Mouse (Mus musculus): Measurements from ENCODE around the gene Srrm1. TPM values are rescaled to one million over a fixed set of nuclear protein-coding genes. Genes with fewer than 3 reads are reported as not detected.

Srrm1 gene
- polyA plus RNA-seq, 2 experiments, result 176 to 197 TPM

DNA sequence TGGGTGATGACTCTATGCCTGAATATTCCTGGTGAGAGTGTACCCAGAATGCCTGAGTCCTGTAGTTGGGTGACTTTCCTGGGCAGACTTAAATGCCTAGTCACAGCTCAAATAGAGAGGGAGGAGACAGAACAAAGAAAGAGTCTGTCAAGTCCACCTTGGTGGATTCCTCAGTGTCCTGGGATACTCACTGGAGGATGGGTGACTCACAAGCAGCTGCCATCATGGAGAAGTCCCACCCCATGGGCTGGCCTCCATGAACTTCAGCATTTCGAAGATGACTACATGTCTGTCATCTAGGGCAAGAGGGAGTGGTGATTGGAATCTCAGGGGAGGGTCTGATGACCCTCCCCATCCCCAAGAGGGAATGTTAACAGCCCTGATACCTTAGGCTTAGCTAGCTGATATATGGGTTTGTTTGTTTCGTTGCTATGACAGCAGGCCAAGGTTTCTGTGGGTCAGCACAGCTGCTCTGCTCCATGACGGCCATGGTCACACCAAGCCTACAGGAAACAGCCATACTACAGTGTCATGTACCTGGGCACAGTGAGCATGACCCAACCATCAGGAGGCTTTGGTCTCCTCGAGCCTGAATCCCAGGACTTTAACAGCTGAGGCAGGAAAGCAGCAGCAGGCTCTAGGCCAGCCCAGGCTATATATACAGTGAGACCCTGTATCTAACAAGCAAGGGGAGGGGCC, 76.3 kb downstream of the Srrm1 start:
- H3K9me3 ChIP-seq (ENCODE audit: control insufficient read depth, low read length), result no peaks in the 10 kb centered on the region
- ATAC-seq (ENCODE audit: low FRiP score, low read depth) (no peak), DNase-seq (ENCODE audit: low spot score) (no peak)
- no peak overlapping the region for H3K4me2 ChIP-seq (replicated peaks; ENCODE audit: low read depth, low read length, severe bottlenecking)
- H3K9ac ChIP-seq (ENCODE audit: low read depth, low read length, severe bottlenecking), result no peak overlapping the region
- no peak overlapping the region for H3K27ac ChIP-seq (replicated peaks; ENCODE audit: low read depth, low read length)
- 48% methylated on average over 4 of the region's 4 CpGs for WGBS
- H3K4me3 ChIP-seq (replicated peaks; ENCODE audit: low read length), result no peak overlapping the region
- H3K4me1 ChIP-seq (ENCODE audit: control insufficient read depth, insufficient read depth, low read length), result peaks cover 4% of the 10 kb centered on the region; the same call in 1 of the 2 replicates
- H3K27me3 ChIP-seq (ENCODE audit: control insufficient read depth, insufficient read depth, low read length), result no peaks in the 10 kb centered on the region
- no peak for TF ChIP-seq POLR2A (IDR thresholded peaks at IDR 0.05; ENCODE audit: borderline replicate concordance, extremely low read depth, insufficient read depth, insufficient read length)
- no peaks in the 10 kb centered on the region for H3K36me3 ChIP-seq (ENCODE audit: control insufficient read depth, insufficient read depth, low read length)

GRCm38 (mm10) chr4:135274761-135275160, 78.4 kb downstream of the Srrm1 start:
- WGBS, result 68% methylated on average over 7 of the region's 7 CpGs
- Histone ChIP-seq H3K27me3 (ENCODE audit: control insufficient read depth, insufficient read depth, low read length) (no peaks in the 10 kb centered on the region), H3K36me3 (ENCODE audit: control insufficient read depth, insufficient read depth, low read length) (no peaks in the 10 kb centered on the region), H3K4me1 (ENCODE audit: control insufficient read depth, insufficient read depth, low read length) (peaks cover 19% of the 10 kb centered on the region), H3K4me3 (replicated peaks; ENCODE audit: low read length) (no peak overlapping the region), H3K27ac (replicated peaks; ENCODE audit: low read depth, low read length) (no peak overlapping the region), H3K4me2 (replicated peaks; ENCODE audit: low read depth, low read length, severe bottlenecking) (no peak overlapping the region), H3K9ac (ENCODE audit: low read depth, low read length, severe bottlenecking) (no peak overlapping the region), H3K9me3 (ENCODE audit: control insufficient read depth, low read length) (no peaks in the 10 kb centered on the region)
- no peak for ATAC-seq (ENCODE audit: low FRiP score, low read depth)
- DNase-seq (ENCODE audit: low spot score), result no peak
- TF ChIP-seq POLR2A (IDR thresholded peaks at IDR 0.05; ENCODE audit: borderline replicate concordance, extremely low read depth, insufficient read depth, insufficient read length), result no peak

- Histone ChIP-seq H3K36me3 (ENCODE audit: control insufficient read depth, insufficient read depth, low read length) (no peaks in the 10 kb centered on the region), H3K27ac (replicated peaks; ENCODE audit: low read depth, low read length) (0 out of 2 replicates have a peak overlapping the region, but pooled peaks have one; percentile 21), H3K9ac (ENCODE audit: low read depth, low read length, severe bottlenecking) (peak overlapping the region; percentile 45; the same call in 1 of the 2 replicates), H3K4me2 (replicated peaks; ENCODE audit: low read depth, low read length, severe bottlenecking) (peak overlapping the region; percentile 78), H3K4me1 (ENCODE audit: control insufficient read depth, insufficient read depth, low read length) (peaks cover 29% of the 10 kb centered on the region), H3K27me3 (ENCODE audit: control insufficient read depth, insufficient read depth, low read length) (no peaks in the 10 kb centered on the region), H3K4me3 (replicated peaks; ENCODE audit: low read length) (peak overlapping the region; percentile 77), H3K9me3 (ENCODE audit: control insufficient read depth, low read length) (no peaks in the 10 kb centered on the region)
- no peak for TF ChIP-seq POLR2A (IDR thresholded peaks at IDR 0.05; ENCODE audit: borderline replicate concordance, extremely low read depth, insufficient read depth, insufficient read length)
- WGBS, result 2% methylated on average over 17 of the region's 17 CpGs
- DNase-seq (ENCODE audit: low spot score) (no peak), ATAC-seq (ENCODE audit: low FRiP score, low read depth) (no peak)
Observed at GRCm38 (mm10) chr4:135273307-135273682, 79.8 kb downstream of the Srrm1 start.

- ATAC-seq (ENCODE audit: low FRiP score, low read depth) (peak; percentile 98), DNase-seq (ENCODE audit: low spot score) (peak; percentile 98)
- peak; percentile 95; the same call in 1 of the 2 replicates for TF ChIP-seq POLR2A (IDR thresholded peaks at IDR 0.05; ENCODE audit: borderline replicate concordance, extremely low read depth, insufficient read depth, insufficient read length)
- Histone ChIP-seq H3K27ac (replicated peaks; ENCODE audit: low read depth, low read length) (peak within 1 kb of the TSS; percentile 94), H3K4me2 (replicated peaks; ENCODE audit: low read depth, low read length, severe bottlenecking) (peak within 1 kb of the TSS; percentile 78), H3K9me3 (ENCODE audit: control insufficient read depth, low read length) (no peaks in the 10 kb centered on the region), H3K4me1 (ENCODE audit: control insufficient read depth, insufficient read depth, low read length) (peaks cover 34% of the 10 kb centered on the region), H3K27me3 (ENCODE audit: control insufficient read depth, insufficient read depth, low read length) (no peaks in the 10 kb centered on the region), H3K36me3 (ENCODE audit: control insufficient read depth, insufficient read depth, low read length) (no peaks in the 10 kb centered on the region), H3K4me3 (replicated peaks; ENCODE audit: low read length) (peak within 1 kb of the TSS; percentile 77), H3K9ac (ENCODE audit: low read depth, low read length, severe bottlenecking) (peak within 1 kb of the TSS; percentile 88)
- WGBS, result under 1% methylated on average over 50 of the region's 64 CpGs
Observed at GRCm38 (mm10) chr4:135272640-135273306, 80.3 kb downstream of the Srrm1 start, which contains the start of gene Clic4. Gene Clic4, minus strand, starts transcription at chr4:135272814.

GRCm38 (mm10) chr4:135271881-135272616, 81.1 kb downstream of the Srrm1 start:
- ATAC-seq (ENCODE audit: low FRiP score, low read depth) (no peak; the same call in 1 of the 2 replicates), DNase-seq (ENCODE audit: low spot score) (peak; percentile 73)
- H3K27me3 ChIP-seq (ENCODE audit: control insufficient read depth, insufficient read depth, low read length), result no peaks in the 10 kb centered on the region
- peak overlapping the region; percentile 77 for H3K4me3 ChIP-seq (replicated peaks; ENCODE audit: low read length)
- peak overlapping the region; percentile 88 for H3K9ac ChIP-seq (ENCODE audit: low read depth, low read length, severe bottlenecking)
- peak overlapping the region; percentile 78 for H3K4me2 ChIP-seq (replicated peaks; ENCODE audit: low read depth, low read length, severe bottlenecking)
- no peaks in the 10 kb centered on the region for H3K9me3 ChIP-seq (ENCODE audit: control insufficient read depth, low read length)
- H3K4me1 ChIP-seq (ENCODE audit: control insufficient read depth, insufficient read depth, low read length), result peaks cover 40% of the 10 kb centered on the region
- TF ChIP-seq POLR2A (IDR thresholded peaks at IDR 0.05; ENCODE audit: borderline replicate concordance, extremely low read depth, insufficient read depth, insufficient read length), result no peak
- WGBS, result 0% methylated on average over 54 of the region's 67 CpGs
- no peaks in the 10 kb centered on the region for H3K36me3 ChIP-seq (ENCODE audit: control insufficient read depth, insufficient read depth, low read length)
- peak overlapping the region; percentile 94 for H3K27ac ChIP-seq (replicated peaks; ENCODE audit: low read depth, low read length)

Data from limb, embryonic 14.5 days (tissue).